Mouse (Mus musculus): Measurements from ENCODE around the gene Prss44. TPM values are rescaled to one million over a fixed set of nuclear protein-coding genes. Genes with fewer than 3 reads are reported as not detected.
"Not testable (repeated sequence)": the region's sequence is repeated elsewhere in the genome, so short reads cannot be mapped to it uniquely, and the experiment has no call there.

Prss44 gene
- total RNA-seq (2022) = not detected

- no peak for DNase-seq (ENCODE audit: low spot score in 2 of 2)
These were observed at the start of gene Prss44 for GRCm38 (mm10) chr9:110813789-110814188. Gene Prss44, plus strand, starts transcription at chr9:110813994.

DNA sequence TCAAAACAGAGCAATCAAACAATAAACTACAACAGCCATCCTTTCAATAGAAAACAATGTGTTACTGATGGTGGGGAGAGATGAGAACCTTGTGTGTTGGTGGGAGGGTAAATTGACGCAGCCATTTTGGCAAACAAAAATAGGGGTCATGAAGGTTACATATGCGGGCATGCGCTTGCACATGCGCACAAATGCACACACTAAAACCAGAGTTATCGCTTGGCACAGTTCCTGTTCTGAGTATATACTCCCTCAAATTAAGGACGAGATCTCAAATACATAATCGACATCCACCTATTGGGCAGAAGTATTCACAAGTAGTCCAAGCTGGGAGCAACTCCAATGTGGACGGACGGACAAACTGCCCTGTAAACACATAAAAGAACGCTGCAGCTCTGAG lies 41.5 kb upstream of the Prss44 start:
- no peak for DNase-seq (ENCODE audit: low spot score in 2 of 2)

DNA sequence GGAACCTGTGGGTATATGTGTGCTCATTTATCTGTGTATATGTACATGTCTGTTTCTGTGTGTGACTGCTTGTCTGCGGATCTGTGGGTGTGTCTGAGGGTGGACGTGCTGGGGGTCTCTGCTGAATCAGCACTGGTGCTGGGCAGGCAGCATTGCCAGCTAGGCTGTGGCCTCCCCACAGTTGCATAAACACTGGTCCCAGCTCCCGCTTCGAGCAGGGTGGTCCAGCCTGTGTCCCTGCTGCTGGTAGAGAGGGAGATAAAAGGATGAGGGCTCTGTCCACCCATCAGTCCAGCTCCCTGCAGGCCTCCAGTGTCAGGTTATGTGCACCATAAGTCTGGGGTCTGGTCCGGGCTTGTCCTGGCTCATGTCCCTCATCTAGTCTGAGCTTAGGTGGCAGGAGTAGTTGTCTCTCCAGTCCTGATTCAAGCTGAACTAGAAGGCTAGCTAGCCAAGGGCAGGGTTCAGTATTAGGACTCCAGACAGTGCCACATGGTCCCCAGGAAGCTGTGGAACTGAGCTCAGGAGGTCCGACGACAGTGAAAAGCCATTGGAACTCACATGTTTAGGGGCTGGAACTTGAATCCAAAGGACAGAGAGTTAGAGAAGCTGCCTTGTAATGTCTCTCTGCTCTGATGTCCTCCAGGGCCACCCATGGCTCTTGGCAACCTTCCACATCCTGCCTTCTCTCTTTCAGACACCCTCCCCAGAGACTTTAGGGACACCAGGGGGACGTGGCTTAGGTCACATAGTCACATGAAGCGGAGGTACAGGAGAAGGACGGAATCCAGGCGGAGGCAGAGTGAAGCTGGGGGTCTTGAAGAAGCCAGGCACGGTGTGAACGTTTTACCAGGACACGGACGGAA lies 39.2 kb upstream of the Prss44 start:
- DNase-seq (ENCODE audit: low spot score in 2 of 2) = no peak

DNA sequence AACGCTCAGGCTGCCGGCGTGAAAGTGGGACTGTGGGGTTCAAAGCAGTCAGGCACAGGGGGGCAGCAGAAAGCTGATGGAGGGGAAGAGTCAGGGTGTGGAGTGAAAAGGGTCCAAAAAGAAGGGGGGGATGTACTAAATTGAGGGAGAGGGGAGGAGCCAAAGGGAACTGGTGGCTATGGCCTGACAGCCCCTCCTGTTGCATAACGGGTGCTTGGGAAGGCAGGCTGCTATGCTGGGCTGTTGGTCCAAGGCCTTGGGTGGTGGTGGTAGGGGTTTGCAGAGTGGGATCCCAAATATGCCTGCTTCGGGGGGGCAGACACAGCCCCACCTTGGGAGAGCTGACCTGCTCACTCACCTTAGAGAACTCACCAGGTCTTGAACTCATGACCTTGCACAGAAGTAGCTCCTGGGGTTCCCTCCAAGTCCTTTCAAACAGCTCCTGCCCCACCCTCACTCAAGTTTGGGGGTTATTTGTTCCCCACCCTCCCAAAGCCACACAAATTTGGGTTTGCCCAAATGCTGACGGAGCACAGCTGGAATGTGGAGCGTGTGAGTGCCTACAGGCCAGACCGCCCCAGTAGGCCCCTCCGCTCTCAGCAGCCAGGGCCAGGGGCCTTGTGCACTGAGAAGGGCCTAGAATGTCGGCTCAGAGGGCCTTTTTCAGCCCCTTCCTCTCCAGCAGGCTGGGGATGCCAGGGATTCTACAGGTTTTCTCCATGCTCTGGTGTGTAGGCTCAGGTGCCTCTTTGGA lies 38.3 kb upstream of the Prss44 start:
- no peak for DNase-seq (ENCODE audit: low spot score in 2 of 2)

- DNase-seq (ENCODE audit: low spot score in 2 of 2) = no peak
These were observed 35.7 kb upstream of the Prss44 start for GRCm38 (mm10) chr9:110778100-110778499.

DNA sequence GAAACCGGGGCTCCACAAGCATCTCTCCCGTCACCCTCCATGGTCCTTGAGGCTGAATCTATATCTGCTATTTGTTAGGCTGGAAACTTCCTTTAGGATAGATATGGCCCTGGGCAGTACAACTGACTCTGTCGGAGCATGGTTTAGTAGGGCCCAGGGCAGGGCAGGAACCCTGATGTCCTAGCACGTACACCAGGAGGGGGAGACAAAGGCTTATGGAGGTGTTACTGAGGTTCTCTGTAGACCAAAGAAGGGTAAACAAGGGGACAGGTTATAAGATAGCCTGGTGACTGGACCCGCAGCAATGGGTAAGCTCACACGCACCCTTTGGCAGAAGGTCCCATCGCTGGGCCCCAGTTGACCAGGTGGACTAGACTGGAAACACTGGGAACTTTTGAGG lies 35.2 kb upstream of the Prss44 start:
- DNase-seq (ENCODE audit: low spot score in 2 of 2) = no peak

DNA sequence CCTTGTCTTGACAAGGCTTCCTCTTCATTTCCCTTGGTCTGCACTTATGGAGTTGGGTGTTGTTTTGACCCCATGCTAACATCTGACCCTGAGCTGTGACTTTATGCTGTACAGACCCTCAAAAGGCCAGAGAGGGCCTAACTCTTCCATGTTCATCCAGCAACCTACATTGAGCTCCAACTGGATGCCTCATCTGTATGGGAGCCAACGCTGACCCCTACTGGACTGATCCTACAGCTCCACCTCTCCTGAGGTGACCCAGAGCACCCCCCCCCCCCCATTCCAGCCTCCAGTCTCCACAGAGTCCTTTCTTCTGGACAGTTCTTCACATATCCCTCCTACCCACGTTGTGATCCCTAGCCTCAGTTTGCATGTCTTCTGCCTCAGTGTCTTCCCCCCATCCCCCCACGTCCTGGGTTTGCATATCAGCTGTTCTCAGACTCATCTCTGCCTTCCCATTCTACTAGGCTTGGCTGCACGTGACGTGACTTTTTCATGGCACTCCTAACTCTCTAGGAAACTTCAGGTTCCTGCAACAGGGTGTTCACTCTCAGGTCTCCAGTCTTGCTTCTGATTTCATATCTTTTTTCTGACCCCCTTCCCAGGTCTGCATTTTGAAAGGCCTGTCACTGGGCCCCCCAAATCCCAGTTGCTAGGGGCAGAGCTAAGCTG lies 34.4 kb upstream of the Prss44 start:
- no peak for DNase-seq (ENCODE audit: low spot score in 2 of 2)

GRCm38 (mm10) chr9:110781256-110781721 lies 32.5 kb upstream of the Prss44 start:
- DNase-seq (ENCODE audit: low spot score in 2 of 2) = peak; percentile 86 to 89

GRCm38 (mm10) chr9:110781731-110782130 lies 32.1 kb upstream of the Prss44 start:
- DNase-seq (ENCODE audit: low spot score in 2 of 2) = peak; percentile 64 to 76

DNA sequence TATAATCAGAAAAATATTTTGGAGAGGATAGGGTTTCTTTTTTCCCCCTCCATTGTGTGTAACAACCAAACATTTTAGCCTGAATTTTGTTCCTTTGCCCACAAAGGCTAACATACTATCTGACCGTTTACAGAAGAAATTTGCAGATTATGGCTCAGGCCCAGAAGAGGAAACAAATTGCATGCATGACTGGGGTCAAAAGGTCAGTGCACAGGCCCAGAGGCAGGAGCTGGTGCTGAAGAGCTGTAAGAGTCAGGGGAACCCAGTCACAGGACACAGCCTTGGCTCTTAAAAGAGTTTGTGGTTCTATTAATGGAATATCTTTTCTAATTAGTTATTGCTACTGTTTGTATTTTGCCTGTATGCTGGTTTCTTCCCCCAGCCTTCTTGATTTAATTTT lies 30.2 kb upstream of the Prss44 start:
- no peak for DNase-seq (ENCODE audit: low spot score in 2 of 2)

DNA sequence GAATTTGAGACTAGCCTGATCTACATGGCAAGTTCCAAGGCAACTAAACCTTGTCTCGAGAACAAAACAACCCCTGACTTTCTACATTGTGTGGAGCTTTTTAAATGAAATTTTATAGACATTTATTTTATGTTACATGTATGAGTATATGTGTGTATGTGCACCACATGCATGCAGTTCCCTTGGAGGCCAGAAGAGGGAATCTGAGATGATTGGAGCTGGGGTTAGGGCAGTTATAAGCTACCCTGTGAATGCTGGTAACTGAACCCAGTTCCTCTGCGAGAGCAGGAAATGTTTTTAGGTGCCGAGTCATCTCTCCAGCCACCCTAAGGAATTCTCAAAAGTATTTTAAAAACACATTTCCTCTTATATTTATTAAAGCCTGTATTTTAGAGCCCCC lies 25.6 kb upstream of the Prss44 start:
- no peak for DNase-seq (ENCODE audit: low spot score in 2 of 2)

DNA sequence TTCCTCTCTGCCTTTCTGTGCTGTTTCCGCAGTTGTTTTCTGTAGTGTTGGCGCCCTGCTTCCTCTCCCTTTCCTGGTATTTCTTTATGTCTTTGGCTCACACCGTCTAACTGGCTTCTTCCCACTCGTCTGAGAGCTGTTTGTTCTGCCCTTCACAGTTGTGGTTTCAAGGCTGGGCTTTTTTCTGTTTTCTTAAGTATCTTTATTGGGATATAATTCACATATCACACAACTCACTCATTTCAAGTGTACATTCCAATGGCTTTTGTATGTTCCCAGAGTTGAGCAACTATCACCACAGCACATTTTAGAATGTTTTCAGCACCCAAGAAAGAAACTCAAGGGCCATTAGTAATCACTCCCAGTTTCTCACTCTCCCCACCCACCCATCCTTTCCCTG lies 23.3 kb upstream of the Prss44 start:
- DNase-seq (ENCODE audit: low spot score in 2 of 2) = no peak

GRCm38 (mm10) chr9:110797013-110797412 lies 16.8 kb upstream of the Prss44 start:
- DNase-seq (ENCODE audit: low spot score in 2 of 2) = no peak

DNA sequence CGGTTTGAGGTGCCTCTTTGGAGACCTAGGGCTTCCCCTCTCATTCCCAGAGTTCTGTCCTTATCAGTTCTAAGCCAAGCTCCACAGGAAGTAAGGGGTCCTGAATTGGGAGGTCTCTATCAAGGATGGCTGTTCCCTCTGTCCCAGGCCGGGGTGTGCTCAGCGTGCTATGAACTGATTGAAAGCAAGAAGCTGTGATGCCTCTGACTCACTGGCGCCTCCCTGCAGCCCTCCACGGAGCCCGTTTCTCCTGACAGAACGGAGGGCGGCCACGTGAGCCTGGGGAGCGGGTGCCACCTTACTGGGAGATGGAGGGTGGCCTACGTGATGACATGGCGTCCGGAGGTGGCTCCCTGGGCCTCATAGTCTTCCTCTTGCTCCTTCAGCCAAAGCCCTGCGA lies 15.9 kb upstream of the Prss44 start, which contains the start of gene Prss42:
TSS of gene Prss42 (plus strand) at position 301 of the 400 bp plus-strand sequence.
- no peak for DNase-seq (ENCODE audit: low spot score in 2 of 2)

DNA sequence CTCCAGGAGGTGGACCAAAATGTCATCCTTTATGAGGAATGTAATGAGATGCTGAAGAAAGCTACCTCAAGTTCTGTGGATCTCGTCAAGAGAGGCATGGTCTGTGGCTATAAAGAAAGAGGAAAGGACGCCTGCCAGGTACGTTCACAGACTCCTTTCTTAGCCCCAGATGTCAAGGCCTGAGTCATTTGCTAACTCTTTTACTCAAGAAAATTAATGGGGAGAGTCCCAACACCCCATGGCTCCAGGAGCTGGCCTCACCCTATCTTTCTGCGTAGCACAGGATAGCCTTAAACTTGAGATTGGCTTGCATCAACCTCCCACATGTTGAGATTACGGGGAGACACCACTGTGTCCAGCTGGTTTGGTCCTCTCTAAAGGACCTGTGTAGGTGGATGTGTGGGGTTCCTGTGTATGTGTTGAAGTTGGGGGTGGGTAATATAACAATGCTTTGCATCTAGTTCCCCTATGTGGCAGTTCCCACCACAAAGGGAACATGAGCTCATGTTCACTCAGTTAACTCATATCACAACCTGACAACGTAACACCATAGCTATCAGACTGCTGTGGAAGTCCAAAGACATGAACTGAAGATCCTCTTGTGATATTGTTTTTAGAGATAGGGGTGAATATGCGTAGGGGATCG lies 12.8 kb upstream of the Prss44 start:
- no peak for DNase-seq (ENCODE audit: low spot score in 2 of 2)

DNA sequence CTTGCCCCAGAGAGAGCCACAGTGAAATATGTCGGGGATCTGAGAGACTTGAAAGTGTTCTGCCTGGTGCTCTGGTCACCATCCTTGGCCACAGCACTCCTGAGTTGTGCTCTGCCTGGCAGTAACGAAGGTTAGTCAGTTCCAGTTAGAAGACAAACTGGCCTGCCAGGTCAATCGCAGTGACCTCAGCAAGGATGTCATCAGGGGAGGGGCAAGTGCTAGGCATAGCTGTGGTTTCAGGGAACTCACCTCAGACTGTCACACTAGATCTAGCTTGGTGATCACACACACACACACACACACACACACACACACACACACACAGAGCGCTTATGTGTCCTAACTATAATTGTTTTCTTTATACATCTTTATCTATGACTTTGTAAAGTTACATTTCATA lies 10.5 kb upstream of the Prss44 start:
- DNase-seq (ENCODE audit: low spot score in 2 of 2) = no peak

- peak in 1 of 2 experiments; percentile 15 for DNase-seq (ENCODE audit: low spot score in 2 of 2)
These were observed 3.7 kb upstream of the Prss44 start for GRCm38 (mm10) chr9:110810051-110810450.

GRCm38 (mm10) chr9:110820546-110820945 lies 6.8 kb downstream of the Prss44 start:
- DNase-seq (ENCODE audit: low spot score in 2 of 2) = not testable (repeated sequence)

DNA sequence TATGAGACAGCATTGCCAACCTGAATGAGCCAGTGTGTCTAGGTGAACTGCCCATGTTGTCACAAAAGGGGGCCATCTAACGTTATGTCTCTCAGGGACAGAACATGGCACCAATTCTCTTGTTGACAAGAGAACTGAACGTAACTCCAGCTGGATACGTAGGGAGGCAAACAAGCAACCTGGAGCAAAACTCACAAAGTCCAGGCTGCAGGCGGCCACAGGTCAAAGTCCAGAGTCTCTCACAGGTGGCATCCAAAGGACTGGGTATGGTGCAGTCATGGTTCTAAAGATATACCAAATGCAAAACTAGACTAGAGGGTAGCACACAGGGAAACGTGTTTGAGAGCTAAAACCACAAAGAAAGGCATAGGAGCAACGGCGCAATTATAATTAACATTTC lies 7.6 kb downstream of the Prss44 start:
- no peak for DNase-seq (ENCODE audit: low spot score in 2 of 2)

DNA sequence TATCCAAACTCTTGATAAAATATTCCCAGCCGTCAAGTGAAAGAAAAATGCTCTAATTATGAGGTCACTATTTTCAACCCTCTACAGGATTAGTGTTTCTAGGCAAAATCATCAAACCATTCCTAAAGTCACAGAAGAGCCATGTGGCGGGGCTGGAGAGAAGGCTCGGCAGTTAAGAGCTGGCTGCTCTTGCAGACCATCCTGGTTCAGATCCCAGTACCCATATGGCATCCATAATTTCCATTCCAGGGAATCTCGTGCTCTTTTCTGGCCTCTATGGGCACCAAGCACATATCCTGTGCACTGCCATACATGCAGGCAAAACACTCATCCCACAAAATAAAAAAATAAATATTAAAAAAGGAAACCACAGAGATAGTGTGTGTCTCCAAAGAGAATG lies 11.6 kb downstream of the Prss44 start:
- DNase-seq (ENCODE audit: low spot score in 2 of 2) = no peak

- DNase-seq (ENCODE audit: low spot score in 2 of 2) = no peak
These were observed 12.0 kb downstream of the Prss44 start for GRCm38 (mm10) chr9:110825832-110826231.

Measured in left cerebral cortex, adult 8-10 months (tissue).